Mouse (Mus musculus): ENCODE results near the gene Gm10160.

- TF ChIP-seq TAL1 (IDR thresholded peaks at IDR 0.05; ENCODE audit: low read length) = no peak
- TF ChIP-seq GATA1 (IDR thresholded peaks at IDR 0.05; ENCODE audit: low read length) = no peak
These were observed 43.8 kb upstream of the Gm10160 start for GRCm38 (mm10) chr7:81899361-81899760.

Data from erythroblast, embryonic 14.5 days (primary cell).